Mouse (Mus musculus) left cerebral cortex, postnatal 25 days (tissue): ENCODE data around the gene Nxph3. TPM values are rescaled to one million over a fixed set of nuclear protein-coding genes. Genes with fewer than 3 reads are reported as not detected.
A peak's percentile ranks its signal among the peaks of the same experiment; 100 is the strongest.
"Not testable (repeated sequence)": the region's sequence is repeated elsewhere in the genome, so short reads cannot be mapped to it uniquely, and the experiment has no call there.

Experiments used
- DNase-seq, 2 experiments: peaks; one replicate each; pipeline ENCODE4 v3.0.0; 2022; ENCODE audit warnings: low spot score in 2 of 2, mixed read lengths in 1 of 2
- intact Hi-C: fragments of 180-260 bp; cut with DNase I; formaldehyde crosslinking; loops from one replicate; pipeline ENCODE4 v1.15.1; 2025
- total RNA-seq, 2 experiments: library from RNA; stranded (reverse); gene quantifications; 2 replicates each; pipeline ENCODE4 v1.2.3; 2021

The Nxph3 gene
- total RNA-seq, 2 experiments from 2014 or later = 20.5 to 35.2 TPM

GRCm38 (mm10) chr11:95520456-95521072 lies 6.2 kb upstream of the Nxph3 start:
- DNase-seq = peak; percentile 87 to 88
- intact Hi-C loops = loop anchor here (1.0 to 10.0 kb wide), 5 partner anchors 122 to 404 kb away; partner anchors contain the start of genes Kat7 and Slc35b1

- no peak for DNase-seq
- intact Hi-C loops = loop anchor here (1.0 to 10.0 kb wide), 5 partner anchors 122 to 403 kb away; partner anchors contain the start of genes Kat7 and Slc35b1
Measured at GRCm38 (mm10) chr11:95519996-95520395, 5.6 kb upstream of the Nxph3 start.

DNA sequence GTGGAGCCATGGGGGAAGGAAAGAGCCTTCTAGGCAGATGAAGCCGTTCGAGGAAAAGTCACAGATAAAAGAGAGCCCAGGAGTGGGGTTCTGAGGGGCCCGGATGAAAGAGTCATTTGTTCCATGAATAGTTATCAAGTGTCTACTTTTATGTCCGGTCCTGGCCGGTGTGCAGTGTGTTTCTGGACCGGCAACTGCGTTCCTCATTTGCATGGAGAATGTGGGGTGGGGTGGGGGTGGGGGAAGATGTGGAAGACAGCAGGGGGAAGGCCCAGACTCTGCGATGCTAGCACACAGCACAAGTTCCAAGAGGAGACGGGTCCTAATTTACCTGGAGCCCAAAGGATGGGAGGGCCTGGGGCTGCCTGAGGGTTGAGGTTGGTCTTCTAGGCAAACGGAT lies 4.9 kb upstream of the Nxph3 start:
- intact Hi-C loops = no loop called here
- DNase-seq = no peak

DNA sequence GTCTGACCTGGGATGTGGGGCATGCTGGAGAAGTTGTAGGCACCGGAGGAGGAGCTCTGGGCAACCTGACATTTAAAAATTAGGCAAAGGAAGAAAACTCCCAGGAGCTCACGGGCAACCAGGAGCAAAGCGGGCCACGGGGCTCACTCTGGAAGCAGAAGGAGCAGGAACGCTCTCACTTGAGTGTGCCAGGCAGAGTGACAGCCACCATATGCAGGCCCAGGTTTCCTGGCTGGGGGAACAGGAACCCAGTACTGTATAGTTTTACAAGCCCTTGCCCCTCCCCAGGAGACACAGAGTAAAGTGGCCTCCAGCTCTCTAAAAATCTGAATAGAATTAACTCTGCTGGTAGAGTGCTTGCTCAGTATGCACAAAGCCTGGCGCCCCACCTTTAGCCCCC lies 2.8 kb upstream of the Nxph3 start:
- intact Hi-C loops = no loop called here
- DNase-seq = no peak

- DNase-seq = no peak
- intact Hi-C loops = no loop called here
Measured at GRCm38 (mm10) chr11:95516491-95516911, 2.1 kb upstream of the Nxph3 start.

DNA sequence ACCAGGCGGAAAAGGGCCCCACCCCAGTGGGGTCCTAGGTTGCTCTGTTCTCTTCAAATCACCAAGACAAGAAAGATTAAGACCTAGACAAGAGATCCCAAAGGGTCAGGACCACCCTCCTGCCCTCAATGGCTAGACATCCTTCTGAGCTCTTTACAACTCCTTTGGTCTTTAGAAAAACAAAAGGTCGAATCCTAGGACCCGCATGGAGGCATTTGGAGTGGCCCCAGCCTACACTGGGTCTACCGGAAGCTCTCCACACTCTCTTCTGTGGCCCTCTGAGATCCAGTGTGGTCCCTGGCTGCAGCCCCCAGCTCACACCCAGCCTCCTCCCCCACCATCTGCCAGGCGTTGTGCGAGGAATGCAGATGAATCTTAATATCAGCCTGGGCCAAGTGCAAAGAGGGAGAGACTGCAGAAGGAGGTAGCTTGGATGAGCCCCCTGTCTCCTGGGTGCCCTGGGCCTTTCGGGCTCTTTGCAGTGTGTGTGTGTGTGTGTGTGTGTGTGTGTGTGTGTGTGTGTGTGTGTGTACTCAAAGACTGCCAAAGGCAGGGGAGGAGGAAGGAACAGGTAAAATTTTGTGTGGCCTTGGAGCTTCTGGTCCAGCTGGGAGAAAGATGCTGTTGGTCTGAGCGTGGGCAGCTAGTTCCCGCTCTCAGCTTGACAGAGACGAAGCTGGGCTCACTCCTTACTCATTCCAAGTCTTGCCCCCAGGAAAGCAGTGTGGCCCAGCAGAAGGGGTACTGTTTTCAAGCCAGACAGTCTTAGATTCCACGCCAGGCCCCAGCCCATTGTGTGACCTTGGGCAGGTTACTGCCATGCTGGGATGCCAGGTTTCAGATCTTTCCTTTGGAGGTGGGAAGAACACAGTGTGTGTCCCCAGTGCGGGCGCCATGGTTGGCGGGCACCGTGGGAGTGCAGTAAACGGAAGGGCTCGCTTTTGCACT lies 1.3 kb upstream of the Nxph3 start:
- intact Hi-C loops = no loop called here
- no peak for DNase-seq

DNA sequence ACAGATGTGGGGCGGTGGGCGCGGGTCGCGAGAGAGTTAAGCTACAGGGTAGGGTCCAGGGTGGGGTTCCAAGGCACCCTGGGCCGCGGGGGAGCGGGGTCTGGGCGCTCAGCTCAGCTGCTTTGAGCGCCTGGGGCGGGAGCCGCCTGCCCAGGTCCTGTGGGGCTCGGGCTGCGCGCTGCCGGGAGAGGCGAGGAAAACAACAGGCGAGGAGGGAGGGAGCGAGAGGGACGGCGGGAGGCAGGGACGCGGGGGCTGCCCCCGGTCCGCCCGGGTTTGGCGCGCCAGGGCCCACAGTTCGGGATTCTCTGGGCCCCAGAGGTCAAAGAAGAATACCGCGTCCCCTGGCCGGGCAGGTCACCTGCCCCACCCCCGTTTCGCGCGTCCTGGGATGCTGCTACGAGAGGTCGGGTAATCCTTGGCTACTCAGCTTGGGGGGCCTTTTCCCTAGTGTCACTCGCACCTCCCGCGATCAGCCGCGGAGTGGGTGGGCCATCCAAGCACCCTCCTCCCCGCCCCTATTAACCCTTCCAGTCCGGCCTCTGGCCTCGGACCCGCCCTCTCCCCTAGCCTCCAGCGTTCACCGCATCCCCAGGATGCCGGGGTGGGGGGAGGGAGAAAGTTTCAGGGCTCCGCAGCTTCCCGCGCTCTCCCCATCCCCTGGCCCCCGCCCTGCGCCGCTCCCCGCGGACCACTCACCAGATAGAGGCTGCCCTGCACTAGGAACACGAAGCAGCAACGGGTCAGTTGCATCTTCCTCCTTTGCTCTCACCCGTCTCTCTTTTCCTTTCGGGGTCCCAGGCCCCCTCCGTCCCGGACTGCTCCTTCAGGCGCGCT lies 691 bp downstream of the Nxph3 start:
- intact Hi-C loops = no loop called here
- DNase-seq = no peak

- no peak for DNase-seq
- intact Hi-C loops = no loop called here
Measured at GRCm38 (mm10) chr11:95512383-95512782, 2.0 kb downstream of the Nxph3 start.

GRCm38 (mm10) chr11:95511919-95512318 lies 2.5 kb downstream of the Nxph3 start:
- intact Hi-C loops = no loop called here

GRCm38 (mm10) chr11:95510631-95511030 lies 3.7 kb downstream of the Nxph3 start:
- no peak for DNase-seq
- intact Hi-C loops = no loop called here

More at GRCm38 (mm10) chr11:95511919-95512318, 2.5 kb downstream of the Nxph3 start:
- DNase-seq = no peak

- intact Hi-C loops = no loop called here
- DNase-seq = no peak
Measured at GRCm38 (mm10) chr11:95509126-95509717, 5.1 kb downstream of the Nxph3 start.

GRCm38 (mm10) chr11:95508211-95508926 lies 6.0 kb downstream of the Nxph3 start:
- intact Hi-C loops = no loop called here
- no peak for DNase-seq

- intact Hi-C loops = no loop called here
- DNase-seq = no peak
Measured at GRCm38 (mm10) chr11:95507785-95508184, 6.6 kb downstream of the Nxph3 start.

DNA sequence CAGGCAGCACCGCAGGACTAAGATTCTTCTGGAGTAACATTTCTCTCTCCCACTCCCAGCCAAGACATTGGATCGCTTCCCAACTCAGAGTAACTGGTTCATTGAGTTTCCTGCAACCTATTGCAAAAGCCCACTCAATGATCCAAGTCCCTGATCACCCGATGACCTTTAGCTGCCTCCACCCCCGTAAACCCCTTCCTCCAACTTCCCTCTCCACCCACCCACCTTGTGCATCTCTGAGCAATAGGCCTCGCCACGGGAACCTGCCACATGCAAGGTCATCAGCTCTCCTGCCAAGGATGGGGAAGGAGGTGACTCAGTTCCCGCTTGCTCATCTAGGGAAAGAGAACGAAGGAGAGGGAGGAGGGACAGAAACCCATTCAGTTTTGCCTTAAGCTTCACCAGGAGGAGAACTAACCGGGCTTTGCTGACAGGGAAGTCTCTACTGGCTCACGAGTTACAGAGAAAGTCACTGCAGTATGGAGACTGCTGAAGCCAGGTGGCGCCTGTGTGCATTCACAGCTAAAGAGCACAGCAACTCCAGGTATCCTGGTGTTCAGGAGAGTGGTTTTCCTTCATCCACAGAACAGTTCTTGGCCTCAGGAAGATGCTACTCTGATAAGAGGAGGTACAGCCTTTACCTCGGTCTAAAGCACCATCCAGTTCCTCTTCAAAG lies 7.2 kb downstream of the Nxph3 start:
- intact Hi-C loops = no loop called here
- DNase-seq = peak in 1 of 2 experiments; percentile 50

- intact Hi-C loops = no loop called here
- DNase-seq = no peak
Measured at GRCm38 (mm10) chr11:95504271-95504731, 10.1 kb downstream of the Nxph3 start.

DNA sequence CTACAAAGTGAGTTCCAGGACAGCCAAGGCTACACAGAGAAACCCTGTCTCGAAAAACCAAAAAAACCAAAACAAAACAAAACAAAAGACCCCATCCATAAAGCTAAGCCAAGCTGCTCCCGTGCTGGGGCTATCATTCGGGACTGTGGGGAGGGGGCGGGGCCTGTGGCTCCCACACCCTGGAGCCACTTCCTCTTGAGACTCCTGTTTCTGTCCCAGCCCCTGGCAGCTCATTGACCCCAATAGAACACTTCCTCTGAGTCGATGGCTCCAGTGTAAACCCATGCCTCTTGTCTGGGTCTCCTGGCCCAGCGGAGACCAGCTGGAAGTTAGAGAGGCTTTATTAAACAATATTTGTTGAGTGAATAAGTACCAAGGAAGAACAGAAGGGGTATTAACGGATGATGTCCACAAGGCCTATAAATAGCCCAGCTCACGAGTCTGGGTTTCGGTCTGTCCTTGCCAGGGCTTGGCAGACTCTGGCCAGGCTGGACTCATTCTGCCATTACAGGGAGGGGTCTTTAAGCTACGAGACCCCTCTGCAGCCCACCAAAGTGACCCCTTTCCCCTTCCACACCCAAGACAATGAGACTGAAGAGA lies 10.7 kb downstream of the Nxph3 start:
- intact Hi-C loops = no loop called here
- DNase-seq = no peak

DNA sequence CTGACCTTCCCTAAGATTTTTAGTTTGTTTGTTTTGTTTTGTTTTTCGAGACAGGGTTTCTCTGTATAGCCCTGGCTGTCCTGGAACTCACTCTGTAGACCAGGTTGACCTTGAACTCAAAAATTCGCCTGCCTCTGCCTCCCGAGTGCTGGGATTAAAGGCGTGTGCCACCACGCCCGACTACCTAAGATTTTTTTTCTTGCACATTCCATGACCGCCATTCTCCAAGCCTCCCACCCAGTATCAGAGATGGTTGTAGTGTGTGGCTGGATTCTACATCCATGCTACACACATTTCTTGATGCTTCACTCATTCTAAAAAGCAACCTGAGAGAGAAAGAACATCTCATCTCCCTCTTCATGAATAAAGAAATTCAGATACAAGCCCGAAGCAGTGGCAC lies 12.5 kb downstream of the Nxph3 start:
- intact Hi-C loops, DNase-seq: not testable (repeated sequence)

GRCm38 (mm10) chr11:95500836-95501235 lies 13.5 kb downstream of the Nxph3 start:
- intact Hi-C loops = no loop called here
- no peak for DNase-seq
